Mouse (Mus musculus): ENCODE results near the gene Ndrg3.
"Not testable (repeated sequence)": the region's sequence is repeated elsewhere in the genome, so short reads cannot be mapped to it uniquely, and the experiment has no call there.

Ndrg3 gene

GRCm38 (mm10) chr2:156998263-156998662, 6.4 kb upstream of the Ndrg3 start:
- DNase-seq (ENCODE audit: low read depth, low spot score) = no peak

- DNase-seq (ENCODE audit: low read depth, low spot score) = peak; percentile 43
Observed at GRCm38 (mm10) chr2:156996576-156996975, 4.7 kb upstream of the Ndrg3 start.

GRCm38 (mm10) chr2:156990727-156991431, 977 bp downstream of the Ndrg3 start:
- DNase-seq (ENCODE audit: low read depth, low spot score) = peak; percentile 53

GRCm38 (mm10) chr2:156987316-156987715, 4.5 kb downstream of the Ndrg3 start:
- DNase-seq (ENCODE audit: low read depth, low spot score) = no peak

GRCm38 (mm10) chr2:156982864-156983263, 9.0 kb downstream of the Ndrg3 start:
- DNase-seq (ENCODE audit: low read depth, low spot score) = no peak

GRCm38 (mm10) chr2:156981291-156981690, 10.6 kb downstream of the Ndrg3 start:
- no peak for DNase-seq (ENCODE audit: low read depth, low spot score)

- DNase-seq (ENCODE audit: low read depth, low spot score) = no peak
Observed at GRCm38 (mm10) chr2:156980059-156980458, 11.8 kb downstream of the Ndrg3 start.

- DNase-seq (ENCODE audit: low read depth, low spot score) = no peak
Observed at GRCm38 (mm10) chr2:156976711-156977110, 15.1 kb downstream of the Ndrg3 start.

- DNase-seq (ENCODE audit: low read depth, low spot score) = no peak
Observed at GRCm38 (mm10) chr2:156974967-156975366, 16.9 kb downstream of the Ndrg3 start.

- DNase-seq (ENCODE audit: low read depth, low spot score) = peak; percentile 81
Observed at GRCm38 (mm10) chr2:156973316-156974100, 18.3 kb downstream of the Ndrg3 start.

GRCm38 (mm10) chr2:156970253-156970652, 21.6 kb downstream of the Ndrg3 start:
- no peak for DNase-seq (ENCODE audit: low read depth, low spot score)

GRCm38 (mm10) chr2:156968501-156968900, 23.4 kb downstream of the Ndrg3 start:
- DNase-seq (ENCODE audit: low read depth, low spot score) = no peak

- no peak for DNase-seq (ENCODE audit: low read depth, low spot score)
Observed at GRCm38 (mm10) chr2:156967388-156967787, 24.5 kb downstream of the Ndrg3 start.

- no peak for DNase-seq (ENCODE audit: low read depth, low spot score)
Observed at GRCm38 (mm10) chr2:156963891-156964290, 28.0 kb downstream of the Ndrg3 start.

GRCm38 (mm10) chr2:156958496-156959252, 33.2 kb downstream of the Ndrg3 start:
- DNase-seq (ENCODE audit: low read depth, low spot score) = no peak

- no peak for DNase-seq (ENCODE audit: low read depth, low spot score)
Observed at GRCm38 (mm10) chr2:156957035-156957434, 34.8 kb downstream of the Ndrg3 start.

GRCm38 (mm10) chr2:156956306-156956705, 35.5 kb downstream of the Ndrg3 start:
- DNase-seq (ENCODE audit: low read depth, low spot score) = no peak

- DNase-seq (ENCODE audit: low read depth, low spot score) = no peak
Observed at GRCm38 (mm10) chr2:156954463-156954862, 37.4 kb downstream of the Ndrg3 start.

GRCm38 (mm10) chr2:156951301-156952094, 40.4 kb downstream of the Ndrg3 start:
- DNase-seq (ENCODE audit: low read depth, low spot score) = no peak

- DNase-seq (ENCODE audit: low read depth, low spot score) = peak; percentile 60
Observed at GRCm38 (mm10) chr2:156950816-156951215, 41.0 kb downstream of the Ndrg3 start.

GRCm38 (mm10) chr2:156941523-156941922, 50.3 kb downstream of the Ndrg3 start:
- not testable (repeated sequence) for DNase-seq (ENCODE audit: low read depth, low spot score)
